Mouse (Mus musculus) lung, postnatal 0 days (tissue): ENCODE results near the gene Gtse1. TPM values are rescaled to one million over a fixed set of nuclear protein-coding genes. Genes with fewer than 3 reads are reported as not detected.
"Not testable (repeated sequence)": the region's sequence is repeated elsewhere in the genome, so short reads cannot be mapped to it uniquely, and the experiment has no call there.

ENCODE experiments used
- ATAC-seq: fragments of 200-750 bp; cut with Nextera tagmentation; 2 replicates; pipeline ENCODE4 v1.8.0; 2017; ENCODE audit warnings: moderate library complexity
- DNase-seq: peaks from one replicate; pipeline ENCODE4 v3.0.0-alpha.2; 2016; ENCODE audit warnings: low spot score
- H3K27ac ChIP-seq: fragments of 300-500 bp; sonication (generic); 2 replicates; pipeline ENCODE4 v1.5.1; 2014; ENCODE audit warnings: antibody characterized with exemption, mild to moderate bottlenecking, low read length, mixed read lengths
- H3K27me3 ChIP-seq: fragments of 300-500 bp; sonication (generic); replicated peaks from 2 replicates; pipeline ENCODE4 v1.6.1; 2014; ENCODE audit warnings: low read length, mixed read lengths; ENCODE audit not compliant: insufficient read depth
- H3K36me3 ChIP-seq: fragments of 300-500 bp; sonication (generic); 2 replicates; pipeline ENCODE4 v1.6.1; 2014; ENCODE audit warnings: low read length, mixed read lengths; ENCODE audit not compliant: insufficient read depth
- H3K4me1 ChIP-seq: fragments of 300-500 bp; sonication (generic); 2 replicates; pipeline ENCODE4 v1.6.1; 2014; ENCODE audit warnings: antibody characterized with exemption, low read depth, low read length, mixed read lengths; ENCODE audit not compliant: insufficient read depth
- H3K4me2 ChIP-seq: fragments of 300-500 bp; sonication (generic); replicated peaks from 2 replicates; pipeline ENCODE4 v1.6.1; 2014; ENCODE audit warnings: low read depth, mild to moderate bottlenecking, low read length, moderate library complexity, mixed read lengths
- H3K4me3 ChIP-seq: fragments of 300-500 bp; sonication (generic); 2 replicates; pipeline ENCODE4 v1.5.1; 2014; ENCODE audit warnings: low read depth, low read length
- H3K9ac ChIP-seq: fragments of 300-500 bp; sonication (generic); replicated peaks from 2 replicates; pipeline ENCODE4 v1.6.1; 2014; ENCODE audit warnings: low read depth, mild to moderate bottlenecking
- H3K9me3 ChIP-seq: fragments of 300-500 bp; sonication (generic); 2 replicates; pipeline ENCODE4 v1.6.1; 2016; ENCODE audit warnings: low read length, mixed read lengths
- CTCF ChIP-seq: IDR thresholded peaks from 2 replicates; pipeline ENCODE4 v1.5.1; 2016; ENCODE audit warnings: antibody characterized with exemption, mild to moderate bottlenecking
- EP300 ChIP-seq: IDR thresholded peaks from 2 replicates; pipeline ENCODE4 v1.6.1; 2016; ENCODE audit warnings: antibody characterized with exemption, mild to moderate bottlenecking, control low read depth
- WGBS: fragments of 180-500 bp; shearing (Covaris S2); extraction: QIAGEN DNeasy Blood & Tissue Kit; methylation state at CpG from one replicate; pipeline ENCODE4 v1.1.7; 2014; 5-methylcytosine and 5-hydroxymethylcytosine counted together
- polyA plus RNA-seq: library from polyadenylated mRNA; unstranded; fragments of >200 nt; fragmentation: Nextera tagmentation; extraction: Ambion mirVana; gene quantifications from 2 replicates; pipeline ENCODE4 v1.2.1, GENCODE M21; 2015

Gtse1 gene
- polyA plus RNA-seq, 1 experiment from 2014 or later: 1.5 TPM

- Histone ChIP-seq H3K4me1 (no peaks in the 10 kb centered on the region), H3K9ac (no peak overlapping the region), H3K27me3 (no peaks in the 10 kb centered on the region), H3K4me3 (no peak overlapping the region), H3K9me3 (no peaks in the 10 kb centered on the region), H3K27ac (no peak overlapping the region), H3K4me2 (no peak overlapping the region), H3K36me3 (no peaks in the 10 kb centered on the region)
- TF ChIP-seq CTCF (peak; percentile 41), EP300 (no peak)
- ATAC-seq (no peak), DNase-seq (no peak)
- 74% methylated on average over 12 of the region's 12 CpGs for WGBS
Measured at GRCm38 (mm10) chr15:85851656-85852392, 7.7 kb upstream of the Gtse1 start.

- peak overlapping the region; percentile 85 for H3K4me2 ChIP-seq
- TF ChIP-seq EP300 (no peak), CTCF (no peak)
- H3K4me1 ChIP-seq: no peaks in the 10 kb centered on the region
- no peaks in the 10 kb centered on the region for H3K9me3 ChIP-seq
- H3K9ac ChIP-seq: peak overlapping the region; percentile 65
- H3K4me3 ChIP-seq: peak overlapping the region; percentile 52
- 9% methylated on average over 15 of the region's 15 CpGs for WGBS
- ATAC-seq (peak; percentile 16), DNase-seq (no peak)
- H3K36me3 ChIP-seq: no peaks in the 10 kb centered on the region
- H3K27me3 ChIP-seq: no peaks in the 10 kb centered on the region
- H3K27ac ChIP-seq: peak overlapping the region; percentile 65
Measured at GRCm38 (mm10) chr15:85858980-85859489, 510 bp upstream of the Gtse1 start.

- ATAC-seq, H3K27me3 ChIP-seq, DNase-seq, H3K4me3 ChIP-seq, H3K9me3 ChIP-seq, H3K36me3 ChIP-seq, H3K9ac ChIP-seq, H3K27ac ChIP-seq, H3K4me1 ChIP-seq, H3K4me2 ChIP-seq: not testable (repeated sequence)
- WGBS: 94% methylated on average over 7 of the region's 7 CpGs
Measured at GRCm38 (mm10) chr15:85865913-85866312, 6.4 kb downstream of the Gtse1 start.

- peak; percentile 75 for ATAC-seq
- Histone ChIP-seq H3K36me3 (0 out of 2 replicates have a peak, but pooled peaks cover 5% of the 10 kb centered on the region), H3K9ac (no peak overlapping the region), H3K4me2 (no peak overlapping the region), H3K27ac (no peak overlapping the region), H3K4me1 (no peaks in the 10 kb centered on the region), H3K9me3 (no peaks in the 10 kb centered on the region), H3K27me3 (no peaks in the 10 kb centered on the region), H3K4me3 (no peak overlapping the region)
- TF ChIP-seq CTCF (peak; percentile 96), EP300 (no peak)
- WGBS: 46% methylated on average over 6 of the region's 6 CpGs
- peak; percentile 75 for DNase-seq
Measured at GRCm38 (mm10) chr15:85867696-85868095, 8.2 kb downstream of the Gtse1 start.

GRCm38 (mm10) chr15:85877336-85877735 lies 17.8 kb downstream of the Gtse1 start:
- Histone ChIP-seq H3K9me3 (no peaks in the 10 kb centered on the region), H3K9ac (no peak overlapping the region), H3K36me3 (no peaks in the 10 kb centered on the region), H3K4me1 (no peaks in the 10 kb centered on the region; the same call in 1 of the 2 replicates), H3K27me3 (no peaks in the 10 kb centered on the region), H3K27ac (no peak overlapping the region), H3K4me3 (no peak overlapping the region), H3K4me2 (no peak overlapping the region)
- WGBS: 88% methylated on average over 7 of the region's 7 CpGs
- TF ChIP-seq EP300: no peak
- TF ChIP-seq CTCF: no peak
- ATAC-seq (no peak), DNase-seq (no peak)

GRCm38 (mm10) chr15:85878848-85879497 lies 19.4 kb downstream of the Gtse1 start, which contains the start of gene Trmu:
Gene Trmu (plus strand): TSS chr15:85879312.
- no peaks in the 10 kb centered on the region; the same call in 1 of the 2 replicates for H3K4me1 ChIP-seq
- peak within 1 kb of the TSS; percentile 64 for H3K4me3 ChIP-seq
- TF ChIP-seq EP300 (no peak), CTCF (peak; percentile 76)
- ATAC-seq: peak; percentile 97
- no peaks in the 10 kb centered on the region for H3K9me3 ChIP-seq
- 2% methylated on average over 47 of the region's 50 CpGs for WGBS
- peak; percentile 96 for DNase-seq
- H3K27ac ChIP-seq: peak within 1 kb of the TSS; percentile 87
- peak within 1 kb of the TSS; percentile 70 for H3K9ac ChIP-seq
- no peaks in the 10 kb centered on the region for H3K27me3 ChIP-seq
- peaks cover 4% of the 10 kb centered on the region; the same call in 1 of the 2 replicates for H3K36me3 ChIP-seq
- peak within 1 kb of the TSS; percentile 77 for H3K4me2 ChIP-seq
